Mouse (Mus musculus) cortical plate, adult 2 months (tissue): ENCODE data around the gene Exoc3l4. TPM values are rescaled to one million over a fixed set of nuclear protein-coding genes. Genes with fewer than 3 reads are reported as not detected.

Experiments
- H3K27ac ChIP-seq: fragments of 200-500 bp; 2 replicates; pipeline ENCODE4 v1.5.1; 2012; ENCODE audit warnings: low read length, control low read depth, inconsistent platforms; ENCODE audit not compliant: insufficient read depth
- H3K4me1 ChIP-seq: fragments of 200-500 bp; 2 replicates; pipeline ENCODE4 v1.6.1; 2011; ENCODE audit warnings: low read length; ENCODE audit not compliant: control insufficient read depth, insufficient read depth
- H3K4me3 ChIP-seq: fragments of 200-500 bp; 2 replicates; pipeline ENCODE4 v1.5.1; 2011; ENCODE audit warnings: mild to moderate bottlenecking, low read length, control low read depth; ENCODE audit not compliant: insufficient read depth
- CTCF ChIP-seq: fragments of 200-500 bp; IDR thresholded peaks from 2 replicates; pipeline ENCODE4 v1.5.1; 2011; ENCODE audit warnings: mild to moderate bottlenecking, control low read depth, low read length; ENCODE audit not compliant: insufficient read depth; ENCODE audit errors: extremely low read depth
- POLR2A ChIP-seq: fragments of 200-500 bp; IDR thresholded peaks from 2 replicates; pipeline ENCODE4 v1.6.1; 2011; ENCODE audit warnings: mild to moderate bottlenecking, low read length, control low read depth; ENCODE audit not compliant: insufficient read depth; ENCODE audit errors: extremely low read depth
- polyA plus RNA-seq: library from polyadenylated mRNA; depleted of rRNA; stranded (reverse); fragments of >200 nt; gene quantifications from 2 replicates; pipeline ENCODE4 v1.2.3, GENCODE M21; 2012; rRNA removed

The Exoc3l4 gene
- polyA plus RNA-seq: 2.4 and 2.5 TPM in 2 replicates

DNA sequence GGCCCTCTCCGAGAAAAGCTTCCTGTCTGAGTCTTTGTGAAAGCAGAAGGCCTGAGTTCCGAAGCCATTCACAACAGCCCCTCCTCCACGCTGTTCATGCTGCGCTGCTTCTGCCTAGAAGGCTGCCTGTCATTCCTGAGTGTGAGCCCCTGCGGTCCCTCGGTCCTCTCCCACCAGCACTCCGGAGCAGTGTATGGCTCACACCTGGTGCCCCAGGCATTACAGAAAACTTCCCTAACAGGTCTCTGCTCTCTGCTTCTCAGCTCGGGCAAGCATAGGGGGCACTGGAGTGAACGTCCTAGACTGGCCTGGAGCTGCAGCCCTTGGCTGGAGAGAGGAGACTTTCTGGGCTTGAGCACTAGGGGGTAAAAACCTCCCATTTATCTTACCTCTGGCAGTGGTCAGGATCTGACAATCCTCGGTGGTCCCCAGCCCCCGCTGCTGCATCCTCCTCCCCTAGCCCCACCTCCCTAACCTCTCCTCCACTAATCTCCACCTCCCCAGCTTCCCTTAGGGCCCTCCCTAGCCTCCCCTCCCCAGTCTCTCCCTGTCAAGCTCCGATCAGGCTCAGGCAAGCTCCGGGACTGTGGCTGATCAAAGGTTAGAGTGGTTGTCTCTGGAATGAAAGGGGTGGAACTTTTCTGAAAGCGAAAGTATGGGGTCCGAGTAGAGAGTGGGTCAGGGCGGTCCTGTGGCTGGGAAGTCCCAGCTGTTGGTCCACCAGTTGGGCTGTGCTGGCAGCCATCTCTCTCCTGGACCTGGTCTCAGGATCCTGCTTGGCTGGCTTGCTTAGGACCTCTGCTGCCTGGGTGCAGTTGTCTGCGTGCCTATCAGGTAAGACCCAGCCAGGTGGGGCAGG is at the start of gene Exoc3l4:
Gene Exoc3l4, plus strand, starts transcription at position 97 of the 859 bp plus-strand sequence.
- H3K4me1 ChIP-seq: peaks cover 1% of the 10 kb centered on the region; the same call in 1 of the 2 replicates
- no peak within 1 kb of the TSS for H3K27ac ChIP-seq
- TF ChIP-seq POLR2A (no peak), CTCF (no peak)
- H3K4me3 ChIP-seq: no peak within 1 kb of the TSS

GRCm38 (mm10) chr12:111367065-111367464 is 49.8 kb upstream of the Exoc3l4 start:
- H3K4me3 ChIP-seq: no peak overlapping the region
- TF ChIP-seq CTCF (no peak), POLR2A (no peak)
- peaks cover 21% of the 10 kb centered on the region for H3K4me1 ChIP-seq
- H3K27ac ChIP-seq: no peak overlapping the region

- TF ChIP-seq CTCF: no peak
- no peak for TF ChIP-seq POLR2A
- peaks cover 14% of the 10 kb centered on the region for H3K4me1 ChIP-seq
- no peak overlapping the region for H3K27ac ChIP-seq
- no peak overlapping the region for H3K4me3 ChIP-seq
Observed at GRCm38 (mm10) chr12:111370249-111370648, 46.6 kb upstream of the Exoc3l4 start.

DNA sequence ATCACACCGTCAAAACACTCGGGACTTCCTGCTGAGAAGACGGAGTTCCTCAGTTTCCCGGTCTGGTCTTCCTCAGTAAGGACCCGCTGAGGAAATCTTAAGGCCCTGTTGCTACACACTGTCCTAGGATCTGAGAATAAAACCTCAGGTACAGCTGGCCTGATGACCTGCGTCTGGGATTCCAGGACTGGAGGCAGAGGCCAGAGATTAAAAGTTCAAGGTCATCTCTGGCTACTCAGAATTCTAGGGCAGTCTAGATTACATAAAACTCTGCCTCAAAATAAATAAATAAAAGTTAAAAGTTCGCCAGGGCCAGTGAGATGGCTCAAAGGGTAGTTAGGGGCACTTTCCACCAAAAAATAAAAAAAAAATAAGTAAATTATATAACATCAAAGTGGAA is 44.9 kb upstream of the Exoc3l4 start:
- Histone ChIP-seq H3K4me1 (peaks cover 12% of the 10 kb centered on the region), H3K4me3 (no peak overlapping the region), H3K27ac (no peak overlapping the region)
- TF ChIP-seq POLR2A: no peak
- no peak for TF ChIP-seq CTCF

- H3K4me3 ChIP-seq: no peak overlapping the region
- no peak overlapping the region for H3K27ac ChIP-seq
- H3K4me1 ChIP-seq: peaks cover 8% of the 10 kb centered on the region
- TF ChIP-seq POLR2A (no peak), CTCF (no peak)
Observed at GRCm38 (mm10) chr12:111373411-111373810, 43.4 kb upstream of the Exoc3l4 start.

GRCm38 (mm10) chr12:111374727-111375126 is 42.1 kb upstream of the Exoc3l4 start:
- peak overlapping the region; percentile 83; the same call in 1 of the 2 replicates for H3K4me3 ChIP-seq
- no peak overlapping the region for H3K27ac ChIP-seq
- peaks cover 3% of the 10 kb centered on the region; the same call in 1 of the 2 replicates for H3K4me1 ChIP-seq
- TF ChIP-seq CTCF (no peak), POLR2A (no peak)

- H3K4me3 ChIP-seq: peak overlapping the region; percentile 83
- H3K4me1 ChIP-seq: peaks cover 3% of the 10 kb centered on the region; the same call in 1 of the 2 replicates
- H3K27ac ChIP-seq: no peak overlapping the region
- TF ChIP-seq CTCF: no peak
- TF ChIP-seq POLR2A: no peak
Observed at GRCm38 (mm10) chr12:111375559-111375958, 41.3 kb upstream of the Exoc3l4 start.

GRCm38 (mm10) chr12:111376053-111376452 is 40.8 kb upstream of the Exoc3l4 start:
- no peak for TF ChIP-seq CTCF
- no peak for TF ChIP-seq POLR2A
- Histone ChIP-seq H3K4me1 (peaks cover 3% of the 10 kb centered on the region; the same call in 1 of the 2 replicates), H3K4me3 (peak overlapping the region; percentile 83), H3K27ac (no peak overlapping the region)

DNA sequence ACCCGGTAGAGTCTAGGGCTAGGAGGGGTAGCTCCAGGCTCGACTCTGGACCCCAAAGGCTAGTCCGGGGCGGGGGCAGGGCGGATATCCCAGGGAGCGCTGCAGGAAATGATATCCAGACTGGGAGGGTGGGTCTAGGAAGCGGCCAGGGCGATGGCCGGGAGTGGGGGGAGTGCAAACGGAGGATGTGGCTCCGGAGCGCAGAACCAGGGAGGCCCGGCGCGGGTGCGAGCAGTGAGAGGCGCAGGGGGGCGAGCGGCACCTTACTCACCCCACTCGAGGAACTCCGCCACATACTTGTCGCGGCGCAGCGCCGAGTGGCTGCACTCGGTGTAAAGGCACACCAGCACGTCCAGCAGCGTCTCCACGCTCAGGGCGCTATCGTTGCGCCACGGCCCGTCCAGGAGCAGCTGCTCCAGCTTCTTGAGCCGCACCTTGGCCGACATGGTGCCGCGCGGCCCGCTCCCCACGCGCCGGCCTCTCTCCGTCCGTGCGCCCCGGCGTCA is 39.9 kb upstream of the Exoc3l4 start:
- peak overlapping the region; percentile 92 for H3K27ac ChIP-seq
- peaks cover 3% of the 10 kb centered on the region; the same call in 1 of the 2 replicates for H3K4me1 ChIP-seq
- peak overlapping the region; percentile 83 for H3K4me3 ChIP-seq
- no peak for TF ChIP-seq CTCF
- TF ChIP-seq POLR2A: no peak

- H3K4me3 ChIP-seq: peak within 1 kb of the TSS; percentile 83
- TF ChIP-seq CTCF (no peak), POLR2A (peak; percentile 78)
- H3K27ac ChIP-seq: peak within 1 kb of the TSS; percentile 92
- H3K4me1 ChIP-seq: peaks cover 3% of the 10 kb centered on the region; the same call in 1 of the 2 replicates
Observed at GRCm38 (mm10) chr12:111377376-111377973, 39.3 kb upstream of the Exoc3l4 start, which contains the start of gene Cdc42bpb. Cdc42bpb (minus strand) TSS chr12:111377718.
